Mouse (Mus musculus): ENCODE results near the gene Ppp1cc. TPM values are rescaled to one million over a fixed set of nuclear protein-coding genes. Genes with fewer than 3 reads are reported as not detected.
"Not testable (repeated sequence)": the region's sequence is repeated elsewhere in the genome, so short reads cannot be mapped to it uniquely, and the experiment has no call there.

Ppp1cc gene
- total RNA-seq, 4 experiments from 2014 or later, result 98.9 to 113 (median 108) TPM

DNA sequence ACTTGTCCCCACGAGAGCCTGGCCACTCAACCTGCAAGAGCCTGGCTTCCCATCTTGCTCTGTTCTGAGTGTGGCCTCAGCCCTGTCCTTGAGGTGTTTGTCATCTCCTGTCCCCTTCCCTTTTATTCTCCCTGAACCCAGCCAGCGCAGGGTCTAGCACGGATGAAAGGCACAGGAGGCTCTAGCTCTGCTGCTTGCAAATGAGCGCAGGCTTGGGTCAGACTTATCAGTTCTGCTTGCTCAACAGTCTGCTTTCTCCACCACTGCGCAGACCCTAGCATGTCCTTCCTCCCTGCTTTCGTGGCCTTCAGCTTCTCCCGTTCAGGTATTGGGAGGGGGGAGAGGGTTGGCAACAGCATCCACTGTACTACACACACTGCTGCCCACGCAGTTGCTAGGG is 54.0 kb downstream of the Ppp1cc start:
- DNase-seq (ENCODE audit: low spot score), result no peak

GRCm38 (mm10) chr5:122212820-122213219 is 54.7 kb downstream of the Ppp1cc start:
- DNase-seq (ENCODE audit: low spot score), result not testable (repeated sequence)

GRCm38 (mm10) chr5:122213861-122214260 is 55.8 kb downstream of the Ppp1cc start:
- no peak for DNase-seq (ENCODE audit: low spot score)

GRCm38 (mm10) chr5:122217636-122218035 is 59.6 kb downstream of the Ppp1cc start:
- DNase-seq (ENCODE audit: low spot score), result no peak

DNA sequence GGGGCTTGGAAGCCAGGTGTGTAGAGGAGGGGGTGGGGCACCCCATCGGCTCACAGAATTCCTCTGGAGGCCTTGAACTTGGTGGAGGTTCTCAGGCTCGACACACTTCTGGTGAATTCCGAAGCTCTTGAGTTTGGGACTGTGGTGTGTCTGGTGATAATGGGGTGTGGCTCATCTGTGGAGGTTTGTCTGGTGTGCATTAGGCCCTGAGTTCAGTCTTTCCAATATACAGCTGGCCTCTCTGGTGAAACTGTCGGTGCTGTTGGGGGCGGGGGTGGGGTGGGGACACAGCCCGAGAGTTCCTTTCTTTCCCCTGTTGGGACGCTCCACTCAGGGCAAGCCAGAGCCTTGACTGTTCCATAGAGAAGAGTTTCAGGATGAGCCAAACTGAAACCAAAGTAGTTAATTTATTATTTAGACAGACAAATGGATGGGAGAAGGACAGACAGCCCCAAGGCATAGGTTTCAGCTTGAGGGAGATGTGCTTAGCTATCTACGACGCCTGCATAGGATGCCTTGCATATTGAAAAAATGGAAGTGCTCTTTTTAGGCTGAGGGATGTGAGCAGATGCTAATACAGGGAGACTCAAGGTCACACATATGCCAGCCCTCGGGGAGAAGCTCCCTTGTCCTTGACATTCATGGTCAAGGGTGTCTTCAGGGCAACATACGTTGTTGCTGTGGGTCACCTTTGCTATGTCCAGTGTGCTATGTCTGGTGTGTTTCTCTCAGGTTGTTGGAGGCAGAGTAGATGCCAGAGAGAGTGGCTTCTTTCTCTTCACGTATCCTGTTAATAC is 60.2 kb downstream of the Ppp1cc start:
- no peak for DNase-seq (ENCODE audit: low spot score)

DNA sequence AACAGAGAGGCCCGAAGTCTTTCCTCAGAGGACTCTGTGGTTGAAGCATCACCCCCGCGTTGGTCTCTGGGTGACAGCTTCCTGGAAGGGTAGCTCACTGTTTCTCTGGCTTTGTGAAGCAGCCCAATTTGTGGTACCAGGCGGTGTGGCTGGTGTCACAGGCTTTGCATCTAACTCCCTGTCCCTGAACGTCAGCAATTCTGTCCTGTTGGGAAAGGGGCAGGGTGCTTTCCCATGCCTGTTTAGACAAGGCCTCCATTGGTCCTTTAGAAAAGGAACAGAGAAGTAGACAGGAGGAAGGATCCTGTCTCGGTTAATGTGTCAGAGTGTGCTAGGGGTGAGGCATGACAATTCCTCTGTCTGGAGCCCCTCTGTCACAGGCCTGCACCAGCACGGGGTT is 60.9 kb downstream of the Ppp1cc start:
- no peak for DNase-seq (ENCODE audit: low spot score)

DNA sequence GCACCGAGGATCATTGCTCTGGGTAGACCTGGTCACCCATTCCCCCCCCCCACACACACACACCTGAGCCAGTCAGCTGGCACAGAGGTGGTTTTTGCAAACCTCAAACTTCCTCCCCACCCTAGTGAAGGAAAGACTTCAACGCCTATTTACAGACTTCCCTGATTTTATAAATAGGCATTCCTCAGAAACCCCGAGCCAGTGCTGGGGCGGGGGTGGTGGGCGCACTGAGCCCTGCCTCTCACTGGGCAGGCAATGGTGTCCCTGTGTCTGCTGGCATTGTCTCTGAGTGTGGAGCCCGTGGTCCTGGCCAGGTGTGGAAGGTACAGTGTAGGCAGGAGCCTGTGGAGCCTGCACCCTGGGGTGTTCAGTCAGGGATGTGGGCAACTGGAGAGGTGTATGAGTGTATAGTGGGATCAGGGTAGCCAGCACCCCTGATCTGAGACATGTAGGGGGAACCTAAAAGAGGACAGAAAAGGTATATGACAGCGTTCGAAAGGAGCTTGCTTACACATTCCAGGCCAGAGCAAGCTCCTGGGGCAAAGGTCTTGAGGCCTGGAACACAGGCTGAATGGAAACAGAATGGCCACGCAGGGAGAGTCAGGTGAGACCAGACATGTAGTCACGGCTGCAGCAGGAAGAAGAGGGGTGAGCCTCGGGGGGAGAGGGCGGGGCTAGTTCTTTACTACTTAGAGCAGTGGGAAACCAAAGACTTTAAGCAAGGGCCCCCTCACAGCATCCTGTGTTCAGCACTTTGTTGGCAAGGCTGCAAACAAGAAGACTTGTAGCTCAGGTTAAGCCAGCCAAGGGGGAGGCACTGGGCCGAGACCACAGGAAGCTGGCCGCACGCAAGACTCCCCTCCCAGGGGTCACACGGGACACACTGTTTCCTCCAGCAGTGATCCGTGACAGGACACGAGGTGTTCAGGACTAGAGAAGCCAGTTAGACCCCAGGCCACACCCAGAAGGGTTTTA is 61.9 kb downstream of the Ppp1cc start:
- DNase-seq (ENCODE audit: low spot score), result no peak

DNA sequence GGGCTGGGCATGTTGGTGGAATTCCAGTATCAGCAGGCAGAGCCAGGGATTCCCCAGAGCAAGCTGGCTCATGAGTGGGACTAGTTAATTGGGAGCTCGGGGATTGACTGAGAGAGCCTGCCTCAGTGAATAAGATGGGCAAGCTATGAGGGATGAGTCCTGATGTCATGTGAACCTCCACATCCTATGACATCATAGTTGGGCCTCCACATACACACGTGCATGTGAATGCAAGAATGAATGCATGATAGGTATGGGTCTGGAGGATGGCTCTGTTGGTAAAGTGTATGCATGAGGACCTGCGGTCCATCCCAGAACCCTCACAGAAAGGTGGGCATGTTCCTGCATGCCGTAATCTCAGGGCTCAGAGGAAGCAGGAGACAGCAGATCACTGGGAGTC is 63.0 kb downstream of the Ppp1cc start:
- DNase-seq (ENCODE audit: low spot score), result no peak

- DNase-seq (ENCODE audit: low spot score), result no peak
Measured at GRCm38 (mm10) chr5:122224291-122224690, 66.2 kb downstream of the Ppp1cc start.

Other genes with a start within 250 kb of the Ppp1cc start
- gene Cux2, start 108.2 kb upstream of the Ppp1cc start, total RNA-seq (2022), result 10 to 100 TPM; 16.1 to 21.3 (median 20.0) TPM
- over 10,000 TPM; 21,987 to 25,864 (median 23,706) TPM for gene Myl2, start 57.3 kb upstream of the Ppp1cc start, total RNA-seq (2022)
- under 1 TPM in 1 of 4 experiments, not detected in 3; 0.37 TPM for gene Ccdc63, start 17.5 kb upstream of the Ppp1cc start, total RNA-seq (2022)
- gene Hvcn1, start 48.5 kb downstream of the Ppp1cc start, total RNA-seq (2022), result 1 to 10 TPM; 1.1 to 1.8 (median 1.5) TPM
- gene Tctn1, start 106.2 kb downstream of the Ppp1cc start, total RNA-seq (2022), result 1 to 10 TPM; 3.5 to 5.1 (median 3.8) TPM
- 100 to 1,000 TPM; 103 to 141 (median 121) TPM for gene Pptc7, start 126.1 kb downstream of the Ppp1cc start, total RNA-seq (2022)
- 1 to 10 TPM in 3 of 4 experiments, under 1 TPM in 1; 0.89 to 1.9 (median 1.3) TPM for gene Rad9b, start 196.0 kb downstream of the Ppp1cc start, total RNA-seq (2022)
- 100 to 1,000 TPM in 2 of 4 experiments, 10 to 100 TPM in 2; 91.9 to 113 (median 101) TPM for gene Vps29, start 196.1 kb downstream of the Ppp1cc start, total RNA-seq (2022)
- 10 to 100 TPM; 25.3 to 32.1 (median 30.4) TPM for gene Gpn3, start 213.6 kb downstream of the Ppp1cc start, total RNA-seq (2022)
- 10 to 100 TPM; 11.6 to 14.3 (median 12.7) TPM for gene Fam216a, start 214.1 kb downstream of the Ppp1cc start, total RNA-seq (2022)
- gene Arpc3, start 233.6 kb downstream of the Ppp1cc start, total RNA-seq (2022), result 10 to 100 TPM; 84.9 to 93.6 (median 88.1) TPM

All from heart, adult 8-10 months (tissue).